Mouse (Mus musculus) myocyte (in vitro differentiated cells): ENCODE data around the gene St6galnac1.

Source experiments
- E2F4 ChIP-seq: IDR thresholded peaks from one replicate; pipeline ENCODE4 v1.6.1; 2011; ENCODE audit warnings: mild to moderate bottlenecking, control low read depth, moderate library complexity; ENCODE audit not compliant: insufficient read depth
- POLR2AphosphoS2 ChIP-seq: IDR thresholded peaks from one replicate; pipeline ENCODE4 v1.6.1; 2011; ENCODE audit warnings: low read depth, control low read depth; ENCODE audit not compliant: insufficient read length

DNA sequence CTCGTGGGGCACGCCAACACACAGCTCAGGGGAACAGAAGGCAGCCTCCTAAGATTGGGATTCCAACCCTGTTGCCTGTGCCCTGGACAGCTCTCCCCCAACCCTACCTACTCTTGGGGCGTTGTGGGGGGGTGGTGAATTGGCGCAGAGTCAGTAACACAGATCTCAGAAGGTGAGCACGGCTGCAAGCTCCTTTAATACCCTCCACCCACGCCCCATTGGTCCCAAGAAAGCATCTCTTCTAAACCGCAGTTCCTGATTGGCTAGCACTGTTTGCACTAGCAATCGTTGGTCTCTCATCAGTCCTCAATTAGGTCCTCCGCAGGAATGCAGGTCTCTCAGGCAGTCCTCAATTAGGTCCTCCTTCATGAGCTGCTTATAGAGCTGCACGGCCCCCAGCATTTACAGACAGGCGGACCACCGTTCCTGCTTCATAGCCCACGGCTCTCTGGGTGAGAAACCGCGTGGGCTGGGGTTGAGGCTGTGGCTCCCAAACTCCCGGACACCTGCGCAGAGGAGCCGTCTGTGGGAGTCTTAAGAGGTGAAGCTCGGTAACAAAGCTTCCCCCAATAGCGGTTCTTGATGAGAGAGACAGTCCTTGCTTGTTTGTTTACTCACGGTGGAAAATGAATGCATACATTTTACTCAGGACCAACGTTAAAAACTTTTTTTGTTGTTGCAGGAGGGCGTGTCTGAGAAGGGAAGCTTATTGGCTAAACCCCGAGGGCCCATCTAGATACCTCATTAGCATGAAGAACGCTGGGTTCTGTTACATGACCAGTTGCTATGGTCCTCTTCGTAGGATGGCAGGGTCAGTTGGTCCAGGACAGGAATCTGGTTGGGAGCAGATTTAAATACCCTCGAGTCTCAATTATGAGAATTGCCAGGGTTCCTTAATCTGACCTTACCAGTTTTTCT is 50.0 kb downstream of the St6galnac1 start:
- no peak for TF ChIP-seq E2F4
- no peak for TF ChIP-seq POLR2AphosphoS2
